Mouse (Mus musculus) testis, adult 2 months (tissue): ENCODE results near the gene Olfr1066. TPM values are rescaled to one million over a fixed set of nuclear protein-coding genes. Genes with fewer than 3 reads are reported as not detected.

Source experiments
- H3K27ac ChIP-seq: fragments of 200-500 bp; 2 replicates; pipeline ENCODE4 v1.5.1; 2012; ENCODE audit warnings: low read depth, low read length; ENCODE audit not compliant: control insufficient read depth, insufficient read depth
- H3K27me3 ChIP-seq: fragments of 200-500 bp; 2 replicates; pipeline ENCODE4 v1.6.1; 2012; ENCODE audit warnings: mild to moderate bottlenecking, low read length, moderate library complexity; ENCODE audit not compliant: control insufficient read depth, insufficient read depth
- H3K36me3 ChIP-seq: fragments of 200-500 bp; 2 replicates; pipeline ENCODE4 v1.6.1; 2012; ENCODE audit warnings: mild to moderate bottlenecking, low read length; ENCODE audit not compliant: control insufficient read depth, insufficient read depth
- H3K4me1 ChIP-seq: fragments of 200-500 bp; 2 replicates; pipeline ENCODE4 v1.6.1; 2012; ENCODE audit warnings: low read length; ENCODE audit not compliant: control insufficient read depth, insufficient read depth
- H3K4me3 ChIP-seq: fragments of 200-500 bp; 2 replicates; pipeline ENCODE4 v1.5.1; 2012; ENCODE audit warnings: low read depth, mild to moderate bottlenecking, low read length, moderate library complexity, mixed read lengths; ENCODE audit not compliant: control insufficient read depth
- CTCF ChIP-seq: fragments of 200-500 bp; IDR thresholded peaks from 2 replicates; pipeline ENCODE4 v1.5.1; 2012; ENCODE audit warnings: low read depth, mild to moderate bottlenecking, inconsistent platforms, low read length, moderate library complexity; ENCODE audit not compliant: control insufficient read depth, insufficient read depth, insufficient replicate concordance
- POLR2A ChIP-seq: fragments of 200-500 bp; IDR thresholded peaks from 2 replicates; pipeline ENCODE4 v1.6.1; 2012; ENCODE audit warnings: low read depth, mild to moderate bottlenecking, inconsistent platforms, low read length, moderate library complexity; ENCODE audit not compliant: control insufficient read depth
- polyA plus RNA-seq: library from polyadenylated mRNA; depleted of rRNA; stranded (reverse); fragments of >200 nt; gene quantifications from 2 replicates; pipeline ENCODE4 v1.2.3, GENCODE M21; 2012; rRNA removed

The Olfr1066 gene
- polyA plus RNA-seq, 1 experiment = not detected

- no peaks in the 10 kb centered on the region for H3K27me3 ChIP-seq
- no peak within 1 kb of the TSS for H3K4me3 ChIP-seq
- no peaks in the 10 kb centered on the region for H3K36me3 ChIP-seq
- no peak within 1 kb of the TSS for H3K27ac ChIP-seq
- H3K4me1 ChIP-seq = no peaks in the 10 kb centered on the region
- TF ChIP-seq CTCF (no peak), POLR2A (no peak)
Observed at GRCm38 (mm10) chr2:86413950-86414349, 42.1 kb downstream of the Olfr1066 start, which contains the start of gene Olfr1061. Gene Olfr1061, minus strand, starts transcription at chr2:86414050.

Other genes with a start within 250 kb of the Olfr1066 start
- not detected in 2 replicates for gene Olfr1046, start 237.0 kb downstream of the Olfr1066 start, polyA plus RNA-seq
- not detected in 2 replicates for gene Olfr1047, start 224.9 kb downstream of the Olfr1066 start, polyA plus RNA-seq
- gene Olfr1048, start 216.0 kb downstream of the Olfr1066 start, polyA plus RNA-seq = not detected in 2 replicates
- not detected in 2 replicates for gene Olfr1049, start 197.9 kb downstream of the Olfr1066 start, polyA plus RNA-seq
- not detected in 2 replicates for gene Olfr1051, start 177.2 kb downstream of the Olfr1066 start, polyA plus RNA-seq
- gene Olfr1052, start 163.8 kb downstream of the Olfr1066 start, polyA plus RNA-seq = not detected in 2 replicates
- gene Olfr1053, start 141.0 kb downstream of the Olfr1066 start, polyA plus RNA-seq = not detected in 2 replicates
- gene Olfr1054, start 120.8 kb downstream of the Olfr1066 start, polyA plus RNA-seq = not detected in 2 replicates
- gene Olfr1055, start 106.0 kb downstream of the Olfr1066 start, polyA plus RNA-seq = not detected in 2 replicates
- gene Olfr1056, start 93.8 kb downstream of the Olfr1066 start, polyA plus RNA-seq = not detected in 2 replicates
- not detected in 2 replicates for gene Olfr1057, start 77.9 kb downstream of the Olfr1066 start, polyA plus RNA-seq
- not detected in 2 replicates for gene Olfr1058, start 67.7 kb downstream of the Olfr1066 start, polyA plus RNA-seq
- not detected in 2 replicates for gene Olfr1061, start 42.2 kb downstream of the Olfr1066 start, polyA plus RNA-seq
- not detected in 2 replicates for gene Olfr1062, start 29.5 kb downstream of the Olfr1066 start, polyA plus RNA-seq
- gene Olfr1065, start 5.7 kb downstream of the Olfr1066 start, polyA plus RNA-seq = not detected in 2 replicates
- gene Olfr228, start 31.1 kb upstream of the Olfr1066 start, polyA plus RNA-seq = not detected in 2 replicates
- gene Olfr1076, start 52.2 kb upstream of the Olfr1066 start, polyA plus RNA-seq = not detected in 2 replicates
- gene Olfr1079, start 86.2 kb upstream of the Olfr1066 start, polyA plus RNA-seq = not detected in 2 replicates
- gene Olfr1080, start 102.0 kb upstream of the Olfr1066 start, polyA plus RNA-seq = not detected in 2 replicates
- gene Olfr1082, start 142.7 kb upstream of the Olfr1066 start, polyA plus RNA-seq = not detected in 2 replicates
- not detected in 2 replicates for gene Olfr1084, start 183.5 kb upstream of the Olfr1066 start, polyA plus RNA-seq
- not detected in 2 replicates for gene Olfr1085, start 205.8 kb upstream of the Olfr1066 start, polyA plus RNA-seq
- not detected in 2 replicates for gene Olfr1086, start 223.8 kb upstream of the Olfr1066 start, polyA plus RNA-seq
- gene Olfr1087, start 242.1 kb upstream of the Olfr1066 start, polyA plus RNA-seq = not detected in 2 replicates